Mouse (Mus musculus) hindlimb bud, embryonic 11.5 days (tissue): ENCODE measurements at regions not wholly inside any gene's neighbourhood (a gene's known extent, or its start where the extent isn't known, plus 50 kb on each side); places are given as distances from the start of the nearest gene placed in this dataset.

Source experiments
- DNase-seq: peaks from one replicate; pipeline ENCODE4 v3.0.0-alpha.2; 2012; ENCODE audit warnings: low read depth, low spot score; ENCODE audit errors: extremely low spot score

- DNase-seq: no peak
Observed at GRCm38 (mm10) chr8:6813816-6814215, 1708.7 kb upstream of the Slc10a2 start.

DNA sequence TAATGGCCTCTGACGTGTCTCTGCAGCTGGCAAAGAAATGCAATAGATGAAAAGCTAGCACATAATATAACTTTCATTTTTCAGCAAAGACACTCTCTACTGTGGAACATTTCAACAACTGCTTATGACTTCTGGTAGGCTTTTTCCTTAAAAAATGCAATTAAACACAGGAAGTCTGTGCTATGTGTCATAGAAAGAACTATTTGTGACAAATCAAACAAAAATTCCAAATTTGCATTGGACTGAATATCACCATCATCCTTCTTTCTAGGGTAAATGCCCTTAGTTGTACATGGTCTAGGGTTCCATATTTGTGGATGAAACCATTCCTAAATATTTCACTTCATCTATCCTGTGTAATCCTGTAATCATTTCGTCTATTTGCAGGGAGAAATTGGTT lies 1702.0 kb upstream of the Slc10a2 start:
- no peak for DNase-seq

DNA sequence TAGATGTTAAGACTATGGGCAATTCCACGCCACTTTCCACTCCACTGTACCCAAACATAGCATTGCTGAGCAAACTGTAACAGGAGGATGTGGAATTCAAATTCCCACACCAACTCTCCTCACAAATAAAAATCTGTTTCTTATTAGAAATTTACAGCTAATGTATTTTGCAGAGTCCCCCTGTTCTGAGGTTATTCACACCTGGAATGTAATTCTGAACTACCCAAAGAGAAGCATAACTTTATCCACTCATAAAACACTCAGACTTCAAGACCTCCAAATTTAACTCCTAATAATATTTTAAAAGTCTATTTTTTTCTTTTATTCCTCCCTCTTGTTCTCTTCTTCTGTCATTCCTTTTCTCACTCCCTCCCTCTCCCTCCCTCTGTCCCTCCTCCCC lies 1698.0 kb upstream of the Slc10a2 start:
- DNase-seq: no peak

DNA sequence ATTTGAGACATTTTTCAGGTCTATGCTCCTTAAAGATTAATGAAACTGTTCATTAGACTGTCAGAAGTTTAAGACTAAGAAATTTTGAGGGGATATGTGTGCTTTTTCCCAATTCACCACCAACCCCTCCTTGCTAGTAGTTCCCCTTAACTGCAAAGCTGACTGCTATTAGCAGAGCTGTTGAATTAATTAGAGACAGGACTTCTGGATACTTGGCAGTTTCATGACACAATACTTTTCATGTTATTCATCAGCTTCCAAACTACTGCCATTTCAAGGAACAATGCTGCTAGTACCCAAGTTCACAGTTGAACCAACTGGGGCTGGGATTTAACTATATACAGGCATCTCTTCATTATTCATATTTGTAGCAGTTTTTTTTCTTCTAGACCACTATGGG lies 1695.9 kb upstream of the Slc10a2 start:
- no peak for DNase-seq

DNA sequence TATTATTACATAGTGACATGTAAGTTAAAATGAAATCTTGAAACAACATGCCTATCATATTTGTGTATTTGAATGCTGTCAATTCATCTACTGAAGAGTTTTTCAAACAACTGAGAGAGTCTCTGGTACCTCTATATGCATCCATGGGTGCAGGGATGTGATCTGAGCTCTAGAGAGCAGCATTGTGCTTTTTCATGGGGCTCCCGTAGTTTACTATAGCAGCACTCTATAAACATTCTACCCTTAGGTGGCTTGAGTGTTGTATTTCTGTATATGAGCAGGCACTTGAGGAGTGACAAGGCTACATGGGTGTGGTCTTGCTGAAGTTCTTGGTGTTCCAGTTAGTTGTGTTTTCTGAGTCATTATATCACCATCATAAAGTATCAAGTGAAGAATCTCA lies 1683.9 kb upstream of the Slc10a2 start:
- no peak for DNase-seq

- no peak for DNase-seq
Observed at GRCm38 (mm10) chr8:6780983-6781382, 1675.8 kb upstream of the Slc10a2 start.

DNA sequence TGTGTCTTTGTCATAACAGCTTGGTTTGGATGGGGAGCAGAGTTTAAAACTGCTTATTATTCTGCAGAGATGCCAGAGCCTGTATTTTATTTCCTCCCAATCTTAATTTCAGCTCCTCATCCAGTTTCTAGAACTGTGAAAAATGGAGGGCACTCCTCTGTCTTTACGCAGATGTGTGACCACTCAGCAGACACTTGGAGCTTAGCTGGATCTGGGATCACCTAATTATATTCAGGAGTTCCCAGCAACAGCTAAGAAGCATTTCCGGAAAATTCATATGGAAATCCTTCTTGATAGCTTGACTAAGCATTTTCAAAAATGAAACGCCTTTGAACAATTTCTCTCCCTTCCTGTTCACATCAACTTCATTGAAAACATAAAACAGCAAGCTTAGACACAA lies 1670.0 kb upstream of the Slc10a2 start:
- no peak for DNase-seq

DNA sequence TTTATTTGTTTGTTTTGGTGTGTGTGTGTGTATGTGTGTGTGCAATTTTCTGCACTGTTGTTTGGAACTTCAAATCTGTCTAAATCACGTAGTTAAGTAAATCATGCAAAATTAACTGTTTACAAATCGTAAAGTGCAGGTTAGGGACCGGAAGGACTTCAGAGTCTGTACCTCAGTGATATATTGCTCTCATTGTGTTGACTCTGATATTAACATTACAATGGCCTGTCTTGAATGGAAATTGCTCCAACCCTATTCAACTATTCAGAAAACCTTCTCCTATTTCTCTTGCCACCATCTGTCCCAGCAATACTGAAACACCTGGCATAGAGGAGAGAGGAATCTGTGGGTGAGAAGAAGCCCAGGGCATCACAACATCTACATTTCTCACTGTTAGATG lies 1624.4 kb upstream of the Slc10a2 start:
- DNase-seq: no peak

GRCm38 (mm10) chr8:6708886-6709449 lies 1603.8 kb upstream of the Slc10a2 start:
- DNase-seq: peak; percentile 8

DNA sequence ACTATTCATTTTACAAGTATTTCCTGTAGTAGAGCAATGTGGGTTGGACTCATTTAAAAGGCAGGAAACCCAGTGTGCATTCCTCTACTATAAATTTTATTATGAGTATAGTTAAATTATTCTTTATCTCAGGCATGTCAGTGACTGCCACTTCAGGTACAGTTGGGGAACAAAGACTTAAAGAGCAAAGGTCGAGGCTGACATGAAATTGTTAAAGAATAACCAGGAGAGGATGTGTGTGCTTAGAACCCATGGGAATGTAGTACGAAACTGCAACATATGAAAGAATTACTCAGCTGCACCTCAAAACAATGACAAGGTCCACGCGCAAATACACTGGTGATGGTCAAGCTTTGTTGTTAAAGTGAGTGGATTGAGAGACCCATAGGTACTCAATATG lies 1583.4 kb upstream of the Slc10a2 start:
- DNase-seq: no peak

DNA sequence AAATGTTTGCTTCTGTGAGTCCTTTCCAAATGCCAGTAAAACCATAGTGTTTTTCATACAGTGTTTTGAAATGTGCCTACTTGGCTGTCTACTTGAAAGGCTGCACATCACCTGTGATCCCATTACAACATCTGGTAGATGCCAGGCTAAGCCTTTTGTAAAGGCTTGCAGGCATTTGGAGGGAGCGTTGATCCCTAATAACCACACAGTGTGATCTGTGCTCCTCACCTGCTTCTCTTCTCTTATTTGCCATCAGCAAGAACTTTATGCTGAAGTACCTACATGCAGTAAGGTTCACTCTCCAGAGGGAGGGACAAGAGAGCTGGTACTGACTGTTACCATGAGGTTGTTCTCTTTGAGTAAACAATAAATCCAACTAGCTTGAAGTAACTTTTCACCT lies 1553.7 kb upstream of the Slc10a2 start:
- DNase-seq: no peak

DNA sequence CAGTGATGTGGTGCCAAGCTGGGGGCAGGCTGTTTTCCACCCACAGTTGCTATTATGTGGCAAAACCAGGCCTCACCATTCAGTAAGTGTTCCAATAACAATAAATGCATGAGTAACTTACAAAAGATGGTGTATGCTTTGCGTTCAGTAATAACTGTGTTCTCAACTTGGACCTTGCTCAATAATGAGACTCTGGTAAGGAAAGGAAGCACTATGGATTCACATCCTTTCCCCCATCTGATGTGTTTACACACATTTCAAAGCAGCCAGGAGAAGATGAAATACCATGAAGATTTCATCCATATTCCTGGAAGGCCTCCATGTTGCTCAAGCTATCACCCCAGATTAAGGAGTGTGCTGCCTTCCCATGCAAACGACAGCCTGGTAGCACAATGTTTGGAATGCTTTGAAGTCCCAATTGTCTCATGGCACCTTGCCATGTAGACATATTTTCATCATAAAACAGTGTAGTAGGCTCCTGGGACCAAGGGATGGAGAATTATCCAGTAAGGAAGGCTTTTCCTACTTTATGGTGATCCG lies 1552.4 kb upstream of the Slc10a2 start:
- no peak for DNase-seq

- no peak for DNase-seq
Observed at GRCm38 (mm10) chr8:6652180-6652579, 1547.0 kb upstream of the Slc10a2 start.

DNA sequence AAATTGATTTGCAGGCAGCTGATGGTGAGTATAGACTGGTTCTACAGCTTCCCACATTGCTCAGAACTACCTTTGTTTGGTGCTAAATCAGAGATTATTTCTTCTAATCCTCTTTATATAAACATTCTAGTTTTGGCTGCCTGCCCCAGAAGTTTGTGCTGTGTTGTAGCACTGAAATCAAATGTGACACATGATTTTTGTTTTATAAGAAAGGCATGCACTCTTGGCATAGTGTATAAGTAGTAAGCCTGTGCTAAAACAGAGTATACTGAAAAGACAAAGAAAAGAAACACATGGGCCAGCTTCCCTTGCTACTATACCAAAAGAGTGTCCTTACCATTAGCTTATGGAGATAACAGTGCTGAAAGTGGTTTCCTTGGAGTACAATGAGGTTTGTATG lies 1542.9 kb upstream of the Slc10a2 start:
- DNase-seq: no peak

DNA sequence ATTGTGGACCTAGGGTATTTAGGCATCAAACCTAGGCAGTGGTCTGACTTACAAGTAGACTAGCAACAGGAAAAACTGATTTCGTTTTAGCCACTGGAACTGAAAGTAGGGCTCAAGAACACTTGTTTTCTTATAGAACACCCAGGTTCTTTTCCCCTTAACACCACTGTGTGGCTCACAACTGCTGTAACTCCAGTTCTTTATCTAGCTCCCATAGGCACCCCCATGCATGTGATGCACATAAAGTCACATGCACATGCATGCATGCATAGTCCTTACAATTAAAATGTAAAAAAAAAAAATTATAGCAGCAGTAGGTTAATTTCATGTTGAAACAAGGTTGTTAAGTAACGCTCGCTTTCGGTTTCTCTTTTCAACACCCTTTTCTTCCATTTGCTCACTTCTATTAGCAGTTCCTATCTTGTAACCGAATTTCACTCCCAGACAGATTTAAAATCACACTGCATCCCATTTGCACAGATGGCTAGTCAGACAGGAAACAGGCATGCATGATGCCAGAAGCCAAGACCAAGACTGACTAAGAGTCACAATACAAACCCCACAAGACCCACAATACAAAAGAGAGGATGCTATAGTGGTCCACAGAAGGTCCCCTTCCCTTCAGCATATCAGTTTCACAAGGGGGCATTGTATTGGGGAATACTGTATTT lies 1540.3 kb upstream of the Slc10a2 start:
- DNase-seq: no peak

DNA sequence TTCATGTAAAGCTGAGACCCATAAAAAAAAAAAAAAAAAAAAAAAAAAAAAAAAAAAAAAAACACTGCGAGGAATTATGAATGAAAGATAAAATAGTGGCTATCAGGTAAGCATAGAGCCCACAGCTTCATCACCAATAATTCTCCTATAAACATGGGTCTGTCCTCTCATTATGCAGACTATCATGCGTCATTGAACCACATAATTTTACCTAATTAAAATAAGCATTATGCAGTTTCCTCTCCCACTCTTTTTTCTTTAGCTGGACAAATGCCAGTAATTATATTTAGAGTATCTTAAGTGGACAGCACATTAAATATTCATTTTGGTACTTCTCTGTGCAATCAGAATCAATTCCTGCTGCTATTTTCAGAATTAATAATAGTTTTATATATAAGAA lies 1539.2 kb upstream of the Slc10a2 start:
- DNase-seq: no peak

- DNase-seq: no peak
Observed at GRCm38 (mm10) chr8:6627009-6627557, 1521.9 kb upstream of the Slc10a2 start.

DNA sequence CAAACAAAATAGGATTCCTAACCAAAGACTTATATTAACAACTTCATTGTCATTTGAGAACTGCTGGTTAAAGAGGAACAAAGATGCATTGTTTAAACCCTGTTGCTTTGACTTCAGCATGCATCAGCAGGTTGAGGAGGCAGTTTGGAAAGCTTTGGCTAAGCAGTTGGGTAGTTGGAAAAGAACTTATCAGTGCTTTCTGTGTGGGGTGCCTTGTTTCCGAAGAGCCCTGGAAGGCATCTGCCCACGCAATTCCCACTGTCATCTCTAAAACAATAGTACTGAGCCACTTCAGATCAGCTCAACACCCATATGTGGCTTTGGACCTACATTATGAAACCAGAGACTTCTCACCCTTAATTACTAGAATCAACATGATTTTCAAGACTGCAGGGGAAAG lies 1503.7 kb upstream of the Slc10a2 start:
- DNase-seq: no peak

DNA sequence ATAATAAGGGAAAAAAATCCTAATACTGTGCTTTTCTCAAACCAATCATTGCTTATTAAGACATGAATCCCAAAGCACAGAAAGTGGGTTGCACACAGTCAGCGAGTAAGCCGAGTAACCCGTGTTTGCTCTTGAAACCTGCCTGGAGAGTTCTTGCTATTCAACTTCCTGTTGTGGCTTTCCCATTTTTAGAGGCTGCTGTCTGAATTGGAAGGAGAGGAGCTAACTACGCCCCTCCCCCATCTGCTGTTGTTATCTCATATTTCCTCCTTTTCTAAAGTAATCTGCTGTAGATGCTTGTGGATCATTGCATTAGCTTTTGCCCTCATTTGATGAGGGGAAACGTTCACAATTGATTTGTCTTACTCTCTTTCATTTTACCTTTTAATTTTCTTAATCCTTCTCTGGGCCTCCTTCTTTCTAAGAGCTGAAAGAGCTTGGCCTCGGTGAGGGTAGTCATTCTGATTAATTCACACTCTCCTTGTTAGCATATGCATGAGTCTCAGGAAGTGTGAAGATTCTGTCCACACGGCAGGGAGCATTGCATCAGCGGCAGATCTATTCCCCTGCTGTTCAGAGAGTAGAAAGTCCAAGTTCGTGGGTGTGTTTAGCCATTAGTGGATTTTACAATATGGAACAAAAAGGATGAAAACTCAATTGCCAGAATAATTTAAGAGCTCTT lies 1501.8 kb upstream of the Slc10a2 start:
- DNase-seq: no peak

- no peak for DNase-seq
Observed at GRCm38 (mm10) chr8:6604232-6604804, 1499.2 kb upstream of the Slc10a2 start.

DNA sequence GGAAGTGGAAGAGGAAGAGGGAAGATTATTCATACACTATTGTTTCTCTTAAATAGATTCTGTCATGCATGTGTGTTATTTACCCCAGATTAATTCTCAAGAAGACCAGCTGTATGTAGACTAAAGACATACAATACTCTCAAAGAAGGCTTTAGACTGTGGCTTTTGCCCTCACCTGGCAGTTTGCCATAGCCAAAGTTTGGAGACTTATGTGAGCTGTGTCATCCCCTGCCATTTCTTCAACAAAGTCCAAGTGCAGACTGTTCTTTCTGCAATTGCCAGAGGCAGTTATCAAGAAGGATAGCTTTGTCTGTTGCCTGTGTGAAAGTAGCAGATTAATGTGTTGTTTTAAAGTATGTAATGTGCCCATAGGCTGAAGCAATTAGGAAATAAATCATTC lies 1485.0 kb upstream of the Slc10a2 start:
- DNase-seq: no peak
